Mouse (Mus musculus): ENCODE measurements around the gene Stx2.
"Not testable (repeated sequence)": the region's sequence is repeated elsewhere in the genome, so short reads cannot be mapped to it uniquely, and the experiment has no call there.

Stx2 gene

GRCm38 (mm10) chr5:129010937-129011336 is 2.6 kb upstream of the Stx2 start:
- no peak for DNase-seq (ENCODE audit: low read depth, low spot score)

GRCm38 (mm10) chr5:129009577-129009976 is 1.2 kb upstream of the Stx2 start:
- no peak for DNase-seq (ENCODE audit: low read depth, low spot score)

- DNase-seq (ENCODE audit: low read depth, low spot score), result no peak
Measured at GRCm38 (mm10) chr5:129008008-129008407, 366 bp downstream of the Stx2 start.

GRCm38 (mm10) chr5:129007105-129007957 is 1.0 kb downstream of the Stx2 start:
- DNase-seq (ENCODE audit: low read depth, low spot score), result no peak

- no peak for DNase-seq (ENCODE audit: low read depth, low spot score)
Measured at GRCm38 (mm10) chr5:129006031-129006788, 2.2 kb downstream of the Stx2 start.

- no peak for DNase-seq (ENCODE audit: low read depth, low spot score)
Measured at GRCm38 (mm10) chr5:129005416-129005815, 3.0 kb downstream of the Stx2 start.

- no peak for DNase-seq (ENCODE audit: low read depth, low spot score)
Measured at GRCm38 (mm10) chr5:129002571-129003011, 5.8 kb downstream of the Stx2 start.

GRCm38 (mm10) chr5:129000706-129001468 is 7.5 kb downstream of the Stx2 start:
- DNase-seq (ENCODE audit: low read depth, low spot score), result no peak

GRCm38 (mm10) chr5:128987141-128987954 is 21.0 kb downstream of the Stx2 start:
- DNase-seq (ENCODE audit: low read depth, low spot score), result no peak

- DNase-seq (ENCODE audit: low read depth, low spot score), result no peak
Measured at GRCm38 (mm10) chr5:128985946-128986345, 22.4 kb downstream of the Stx2 start.

GRCm38 (mm10) chr5:128984536-128984935 is 23.8 kb downstream of the Stx2 start:
- no peak for DNase-seq (ENCODE audit: low read depth, low spot score)

- peak; percentile 76 for DNase-seq (ENCODE audit: low read depth, low spot score)
Measured at GRCm38 (mm10) chr5:128981607-128982006, 26.8 kb downstream of the Stx2 start.

- DNase-seq (ENCODE audit: low read depth, low spot score), result no peak
Measured at GRCm38 (mm10) chr5:128980857-128981256, 27.5 kb downstream of the Stx2 start.

- no peak for DNase-seq (ENCODE audit: low read depth, low spot score)
Measured at GRCm38 (mm10) chr5:128978957-128979356, 29.4 kb downstream of the Stx2 start.

GRCm38 (mm10) chr5:128977466-128977865 is 30.9 kb downstream of the Stx2 start:
- not testable (repeated sequence) for DNase-seq (ENCODE audit: low read depth, low spot score)

- DNase-seq (ENCODE audit: low read depth, low spot score), result peak; percentile 68
Measured at GRCm38 (mm10) chr5:128976266-128976665, 32.1 kb downstream of the Stx2 start.

- peak; percentile 76 for DNase-seq (ENCODE audit: low read depth, low spot score)
Measured at GRCm38 (mm10) chr5:128971298-128971697, 37.1 kb downstream of the Stx2 start.

GRCm38 (mm10) chr5:128970878-128971277 is 37.5 kb downstream of the Stx2 start:
- DNase-seq (ENCODE audit: low read depth, low spot score), result no peak

GRCm38 (mm10) chr5:128964353-128964752 is 44.0 kb downstream of the Stx2 start:
- DNase-seq (ENCODE audit: low read depth, low spot score), result no peak

- DNase-seq (ENCODE audit: low read depth, low spot score), result no peak
Measured at GRCm38 (mm10) chr5:128958916-128959315, 49.5 kb downstream of the Stx2 start.

GRCm38 (mm10) chr5:128954371-128954770 is 54.0 kb downstream of the Stx2 start:
- peak; percentile 39 for DNase-seq (ENCODE audit: low read depth, low spot score)
